Mouse (Mus musculus): ENCODE measurements around the gene Rbfox2.
"Not testable (repeated sequence)": the region's sequence is repeated elsewhere in the genome, so short reads cannot be mapped to it uniquely, and the experiment has no call there.

Gene Rbfox2

DNA sequence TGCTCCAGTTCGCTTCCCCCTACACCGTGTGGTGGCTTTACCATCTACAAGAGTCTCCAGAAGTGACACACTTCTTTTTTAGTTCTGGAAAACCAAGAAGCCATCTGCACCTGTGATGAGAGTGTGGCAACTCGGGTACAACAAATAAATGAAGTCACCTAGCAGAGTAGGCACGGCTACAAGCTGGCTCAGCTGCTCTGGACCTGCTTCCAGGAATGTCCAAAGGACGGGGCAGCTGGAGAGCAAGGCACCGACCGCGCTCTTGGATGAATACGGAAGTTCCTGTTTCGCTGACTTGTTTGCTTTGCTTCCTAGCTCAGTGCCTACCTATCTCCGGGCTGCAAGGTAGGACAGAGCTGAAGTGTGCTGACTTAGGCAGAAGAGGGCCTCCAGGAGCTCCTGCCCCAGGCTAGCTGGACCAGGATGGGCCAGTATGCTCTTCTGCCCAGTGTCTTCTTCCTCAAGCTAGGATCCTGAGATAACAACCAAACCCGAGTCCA, 22.9 kb upstream of the Rbfox2 start:
- no peak for DNase-seq

DNA sequence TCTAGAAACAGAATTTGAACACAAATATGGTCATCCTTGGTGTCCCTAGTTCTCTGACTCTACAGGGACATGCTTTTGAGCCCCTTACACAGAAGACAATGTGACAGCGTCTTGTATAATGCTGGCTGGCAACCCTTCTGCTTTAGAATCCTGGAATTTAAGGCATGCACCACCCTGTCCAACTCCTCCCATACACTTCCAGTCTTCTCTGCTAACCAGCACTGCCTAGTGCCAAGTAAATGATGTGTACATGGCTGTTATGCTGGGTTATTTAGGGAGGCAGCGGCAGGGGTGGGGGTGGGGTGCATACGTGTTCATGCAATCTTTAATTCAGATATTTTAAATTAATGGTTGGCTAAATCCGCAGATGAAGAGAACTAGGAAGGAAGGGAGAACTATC, 19.6 kb upstream of the Rbfox2 start:
- no peak for DNase-seq

DNA sequence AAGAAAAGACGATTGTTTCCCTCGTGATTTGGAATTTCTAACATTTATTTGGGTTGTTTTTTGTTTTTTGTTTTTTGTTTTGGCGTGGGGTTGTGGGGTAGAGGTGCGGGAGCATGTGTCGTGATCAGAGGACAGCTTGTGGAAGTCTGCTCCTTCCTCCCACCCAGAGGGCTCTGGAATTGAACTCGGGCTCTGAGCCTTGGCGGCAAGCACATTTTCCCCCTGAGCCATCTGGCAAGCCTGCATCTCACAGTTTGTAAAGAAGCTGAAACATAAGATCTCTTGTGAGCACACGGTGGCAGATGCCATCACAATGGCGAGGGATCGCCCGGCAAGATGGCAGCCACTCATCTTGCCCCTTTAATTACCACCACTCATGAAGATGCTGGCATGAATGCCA, 17.6 kb upstream of the Rbfox2 start:
- no peak for DNase-seq

DNA sequence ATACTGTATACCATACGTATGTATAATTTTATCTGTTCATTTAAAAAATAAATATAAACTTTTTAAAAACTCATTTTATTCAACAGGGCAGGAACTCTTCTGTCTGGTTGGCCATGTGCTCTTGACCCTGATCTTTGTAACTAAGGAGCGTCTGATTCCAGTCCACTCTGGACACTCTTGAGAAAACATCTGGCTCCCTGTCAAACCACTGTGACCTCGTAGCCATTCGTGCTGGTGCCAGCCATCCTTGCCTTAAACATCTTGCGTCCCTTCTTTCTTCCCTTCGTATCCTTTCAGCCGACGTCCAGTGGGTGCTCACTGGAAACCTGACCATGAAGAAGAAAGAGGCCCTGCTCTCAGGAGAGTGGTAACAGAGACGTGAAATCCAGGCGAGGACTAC, 16.4 kb upstream of the Rbfox2 start:
- no peak for DNase-seq

DNA sequence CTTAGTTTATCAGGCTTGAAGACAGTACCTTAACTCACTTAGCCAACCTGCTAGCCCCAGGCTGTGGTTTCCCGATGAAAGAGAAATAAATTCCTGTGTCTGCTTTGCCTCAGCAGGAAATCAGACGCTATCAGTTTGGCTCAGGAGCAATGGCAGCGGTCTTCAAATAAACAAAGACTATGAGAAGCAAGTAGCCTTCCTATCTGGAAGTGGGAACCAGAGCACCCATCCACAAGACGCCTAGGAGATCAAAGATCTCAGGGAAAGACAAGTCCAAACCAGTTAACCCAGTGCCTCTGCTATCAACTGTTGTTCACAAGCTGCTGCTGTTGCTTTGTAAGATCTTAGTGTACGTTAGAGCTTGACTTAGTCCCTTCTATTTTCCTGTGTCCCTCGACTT, 6.9 kb upstream of the Rbfox2 start:
- no peak for DNase-seq

DNA sequence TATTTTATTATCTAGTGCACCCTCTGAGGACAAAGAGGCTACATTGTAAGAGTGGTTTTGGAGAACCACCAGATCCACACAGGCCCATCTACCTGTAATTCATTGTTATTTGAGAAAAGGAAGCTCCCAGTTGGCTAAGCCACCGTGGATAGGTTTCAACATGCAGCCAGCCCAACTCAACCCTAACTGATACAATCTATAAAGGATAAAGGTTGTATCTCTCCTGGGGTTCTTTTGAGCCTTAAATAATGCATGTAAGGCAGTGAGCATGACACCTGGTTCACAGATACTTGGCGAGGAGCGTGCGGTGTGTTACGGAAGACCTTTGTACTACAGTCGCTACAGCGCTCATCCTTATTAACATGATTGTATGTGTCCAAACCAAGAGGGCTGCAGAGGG, 6.0 kb upstream of the Rbfox2 start:
- DNase-seq = no peak

DNA sequence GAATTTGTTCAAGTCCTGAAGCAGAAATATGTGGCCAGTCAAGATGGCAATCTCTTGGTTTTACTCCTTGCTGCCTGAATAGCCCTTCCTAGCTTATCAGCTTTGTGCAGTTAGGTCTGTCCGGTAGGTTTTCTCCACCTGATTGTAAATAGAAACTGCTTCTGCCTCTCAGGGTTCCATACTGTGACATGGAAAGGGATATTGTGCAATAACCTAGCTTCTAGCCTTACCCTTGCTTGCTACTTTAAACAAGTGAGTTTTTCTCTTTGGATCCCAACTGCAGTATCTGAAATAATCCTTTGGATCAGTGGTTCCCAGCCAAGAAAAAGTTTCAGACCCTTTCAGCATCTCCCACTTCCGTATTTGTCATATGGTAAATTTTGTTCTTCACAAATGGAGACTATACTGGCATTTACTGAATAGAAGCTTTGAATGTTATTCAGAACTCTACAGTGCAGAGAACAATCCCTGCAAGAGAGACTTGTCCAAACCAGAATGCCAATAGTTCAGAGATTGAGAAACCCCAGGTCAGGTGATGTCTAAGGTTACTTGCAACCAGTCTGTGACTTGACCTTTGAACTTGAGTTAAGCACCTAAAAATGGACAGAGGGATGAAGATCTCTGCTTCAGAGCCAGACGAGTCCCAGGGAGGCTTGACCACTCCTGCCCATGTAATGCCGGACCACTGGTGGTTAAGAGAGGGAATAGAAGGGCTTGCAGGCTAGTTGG, 1.1 kb upstream of the Rbfox2 start:
- no peak for DNase-seq

DNA sequence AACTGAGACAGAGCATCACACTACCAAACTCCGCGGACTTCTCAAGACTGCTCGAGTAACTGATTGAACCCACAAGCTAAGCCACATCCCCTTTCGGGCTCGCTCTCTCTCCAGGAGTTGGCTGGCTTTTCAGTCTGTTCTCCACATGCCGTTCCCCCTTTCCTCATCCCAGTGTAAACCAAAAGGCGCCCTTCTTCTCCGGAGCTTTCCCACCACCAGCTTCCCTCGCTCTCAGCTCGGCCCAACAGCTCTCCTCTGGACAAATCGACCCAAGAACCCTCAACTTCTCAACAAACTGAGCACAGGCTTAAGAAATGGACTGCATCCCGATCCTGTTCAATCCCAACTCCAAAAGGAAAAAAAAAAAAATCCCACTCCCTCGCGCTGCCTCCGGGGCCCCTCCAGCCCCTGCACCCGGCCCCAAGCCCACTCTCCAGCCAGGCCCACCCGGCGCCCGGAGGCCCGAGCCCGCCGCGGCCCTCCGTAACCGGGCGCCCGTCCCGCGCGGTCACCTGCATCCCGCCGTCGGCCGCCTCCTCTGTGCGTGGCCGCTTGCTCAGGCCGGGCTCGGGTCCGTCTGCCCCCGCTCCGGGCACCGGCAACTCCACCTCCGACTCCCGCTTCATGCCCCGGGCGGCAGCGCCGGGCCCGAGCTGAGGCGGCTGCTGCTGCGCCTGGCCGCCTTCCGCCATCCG, 805 bp downstream of the Rbfox2 start:
- peak; percentile 54 for DNase-seq

DNA sequence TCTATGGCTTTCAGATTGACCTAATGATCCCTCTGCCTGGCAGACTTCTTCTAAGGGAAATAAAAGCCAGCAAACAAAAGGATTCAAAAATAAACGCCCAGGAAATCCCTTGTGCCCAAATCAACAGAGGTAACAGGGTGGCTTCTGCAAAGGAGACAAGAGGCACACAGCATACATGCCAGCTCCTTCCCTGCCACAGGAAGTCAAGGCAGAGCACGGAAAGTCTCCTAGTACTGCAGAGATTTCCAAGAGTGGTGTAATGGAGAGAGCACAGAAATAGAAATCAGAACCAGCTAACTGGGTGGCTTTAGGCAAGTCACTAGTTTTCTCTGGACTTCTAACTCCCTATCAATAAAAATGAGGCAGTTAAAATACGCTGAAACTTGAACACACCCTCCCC, 1.8 kb downstream of the Rbfox2 start:
- DNase-seq = no peak

DNA sequence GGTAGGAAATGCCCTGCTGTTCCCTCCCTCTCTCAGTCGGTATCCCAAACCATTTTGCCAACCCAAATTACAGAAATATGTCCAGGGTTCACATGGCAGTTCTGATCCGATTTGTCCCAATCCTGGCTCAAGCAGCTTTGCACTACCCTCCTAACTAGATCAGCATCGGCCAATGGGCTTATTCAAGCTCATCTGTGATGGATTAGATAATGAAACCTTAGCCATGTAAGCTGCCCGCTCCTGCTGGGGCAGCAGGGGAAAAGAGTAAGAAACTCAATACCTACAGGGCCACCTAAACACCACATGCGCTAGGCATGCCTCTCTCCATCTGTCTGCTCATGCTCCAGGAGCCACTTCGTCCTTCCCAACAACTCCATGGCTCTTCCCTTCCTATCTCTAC, 5.7 kb downstream of the Rbfox2 start:
- DNase-seq = no peak

DNA sequence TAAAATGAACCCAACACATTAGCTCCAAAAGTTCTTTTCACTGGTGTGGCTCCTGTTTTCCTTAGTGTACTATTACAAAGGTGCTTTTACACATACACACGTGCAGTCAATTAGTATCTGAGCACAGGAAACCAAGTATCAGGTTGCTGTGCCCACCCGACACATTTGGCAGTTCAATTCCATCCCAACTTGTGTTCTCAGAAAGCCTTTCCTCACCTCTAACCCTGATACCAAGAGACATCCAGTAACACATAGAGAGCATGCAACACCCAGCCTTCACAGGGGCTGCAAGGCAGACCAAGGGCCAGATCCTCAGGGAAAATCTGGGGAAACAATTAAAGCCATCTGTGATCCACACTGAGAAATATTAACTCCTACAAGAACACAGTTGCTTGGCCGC, 8.2 kb downstream of the Rbfox2 start:
- no peak for DNase-seq

DNA sequence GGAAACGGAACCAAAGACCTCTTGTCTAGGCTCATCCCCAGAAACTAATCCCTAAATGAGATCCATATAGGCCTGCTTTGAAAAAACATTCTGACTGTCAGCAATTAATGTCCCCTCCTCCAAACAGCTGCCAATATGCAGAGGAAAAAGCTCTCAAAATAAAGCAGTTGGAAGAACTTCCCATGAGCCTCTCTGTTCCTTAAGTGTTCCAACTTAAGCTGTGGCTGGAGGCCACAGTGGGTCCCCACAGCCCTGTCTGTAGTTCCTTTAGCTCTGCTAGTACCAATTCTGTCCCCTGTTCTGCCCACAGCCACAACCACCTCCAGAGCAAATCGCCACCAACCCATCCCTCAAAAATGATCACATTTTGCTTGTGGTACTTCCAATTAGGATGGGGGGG, 10.2 kb downstream of the Rbfox2 start:
- no peak for DNase-seq

DNA sequence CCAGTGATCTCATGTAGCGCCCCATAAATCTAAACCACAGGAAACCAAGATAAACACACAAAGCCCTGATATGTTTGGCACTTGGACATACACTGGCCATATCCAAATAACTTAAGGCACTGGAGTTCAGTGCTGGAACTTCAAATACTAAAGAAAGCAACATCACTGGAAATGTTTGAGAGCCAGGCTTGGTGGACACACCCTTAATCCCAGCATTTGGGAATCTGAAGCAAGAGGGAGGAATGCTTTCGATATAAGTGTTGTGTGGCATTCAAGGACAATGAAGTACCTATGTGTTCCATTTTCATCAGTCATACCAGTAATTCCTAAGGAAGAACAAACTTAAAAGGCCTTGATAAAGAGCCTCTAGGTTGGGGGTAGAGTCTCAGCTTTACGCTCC, 13.3 kb downstream of the Rbfox2 start:
- no peak for DNase-seq

DNA sequence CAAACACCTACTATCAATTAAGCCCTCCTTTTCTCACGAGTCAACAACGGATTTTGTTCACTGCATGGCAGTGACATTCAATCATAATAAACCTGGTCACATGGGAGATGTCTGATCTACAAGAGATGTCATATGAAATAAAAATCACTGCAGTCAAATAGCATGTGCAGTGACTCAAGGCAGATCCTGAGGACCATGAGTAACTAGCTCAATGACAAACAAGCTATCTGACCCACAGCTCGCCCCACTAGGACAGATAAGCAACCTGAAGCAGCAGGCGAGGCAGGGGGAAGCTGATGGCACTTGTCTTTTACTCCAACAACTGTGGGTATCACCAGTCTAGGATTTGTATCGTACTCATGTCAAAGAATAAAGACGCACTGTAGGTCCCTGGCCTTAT, 14.4 kb downstream of the Rbfox2 start:
- no peak for DNase-seq

DNA sequence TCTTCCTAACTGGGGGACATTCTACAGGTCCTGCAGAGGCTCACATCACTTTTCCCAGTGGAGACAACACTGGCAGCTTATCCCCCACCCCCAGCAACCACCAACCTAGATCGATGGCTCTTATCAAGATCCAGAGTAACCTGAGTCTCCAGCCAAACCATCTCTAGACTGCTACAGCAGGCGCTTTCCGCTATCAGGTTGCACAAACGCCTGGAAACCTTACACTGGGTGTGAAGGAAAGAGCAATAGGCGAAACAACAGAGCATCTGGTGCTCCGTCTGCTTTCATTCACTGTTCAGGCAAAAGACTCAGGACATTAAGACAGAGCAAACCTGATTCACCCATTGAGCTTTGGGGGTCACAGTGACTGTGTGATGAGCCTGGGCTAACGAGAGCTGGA, 15.3 kb downstream of the Rbfox2 start:
- DNase-seq = no peak

DNA sequence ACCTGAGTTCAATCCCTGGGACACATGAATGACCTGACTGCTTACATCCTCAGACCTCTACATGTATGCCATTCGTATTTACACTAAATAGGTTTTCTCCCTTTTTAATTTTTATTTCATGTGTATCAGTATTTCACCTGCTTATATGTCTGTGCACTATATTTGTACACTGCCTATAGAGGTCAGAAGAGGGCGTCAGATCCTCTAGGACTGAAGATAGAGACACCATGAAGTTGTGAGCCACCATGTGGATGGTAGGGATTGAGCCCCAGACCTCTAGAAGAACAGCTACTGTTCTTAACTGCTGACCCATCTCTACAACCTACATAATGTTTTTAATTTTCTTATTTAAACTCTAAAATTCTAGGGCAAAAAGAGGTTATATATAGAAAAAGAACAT, 16.5 kb downstream of the Rbfox2 start:
- no peak for DNase-seq

DNA sequence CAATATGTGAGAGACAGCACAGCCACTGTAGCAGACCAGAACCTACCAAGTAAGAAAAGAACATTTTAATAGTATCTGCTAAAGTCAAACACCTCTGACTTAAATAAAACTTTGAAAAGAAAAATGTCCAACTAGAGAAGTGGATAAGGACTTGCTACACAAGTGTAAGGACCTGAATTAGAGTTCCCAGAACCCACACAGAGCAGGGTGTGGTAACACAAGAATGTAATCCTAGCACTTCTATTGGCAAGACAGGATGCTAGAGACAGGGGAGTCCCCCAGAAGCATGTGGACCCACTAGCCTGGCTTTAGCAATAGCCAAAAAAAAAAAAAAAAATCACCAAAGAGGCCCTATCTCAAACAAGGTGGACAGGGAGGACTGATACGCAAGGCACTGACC, 26.7 kb downstream of the Rbfox2 start:
- DNase-seq = no peak

DNA sequence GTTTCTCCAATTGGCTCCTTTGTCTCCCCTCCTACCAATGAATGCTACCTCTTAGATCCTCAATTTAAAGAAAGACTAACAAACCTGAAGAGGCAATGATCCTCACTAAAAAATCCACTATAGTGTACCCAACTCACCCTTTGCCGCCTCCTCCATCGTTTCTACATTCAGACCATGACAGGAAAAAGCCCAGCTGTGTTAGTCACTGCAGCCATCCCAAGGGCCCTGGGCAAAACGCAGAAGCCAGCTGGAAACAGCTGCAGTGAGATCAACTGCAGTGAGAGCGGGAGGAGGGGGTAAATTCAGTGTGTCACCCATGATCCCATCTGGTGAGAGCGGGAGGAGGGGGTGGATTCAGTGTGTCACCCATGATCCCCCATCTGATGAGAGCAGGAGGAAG, 28.0 kb downstream of the Rbfox2 start:
- DNase-seq = peak; percentile 81

DNA sequence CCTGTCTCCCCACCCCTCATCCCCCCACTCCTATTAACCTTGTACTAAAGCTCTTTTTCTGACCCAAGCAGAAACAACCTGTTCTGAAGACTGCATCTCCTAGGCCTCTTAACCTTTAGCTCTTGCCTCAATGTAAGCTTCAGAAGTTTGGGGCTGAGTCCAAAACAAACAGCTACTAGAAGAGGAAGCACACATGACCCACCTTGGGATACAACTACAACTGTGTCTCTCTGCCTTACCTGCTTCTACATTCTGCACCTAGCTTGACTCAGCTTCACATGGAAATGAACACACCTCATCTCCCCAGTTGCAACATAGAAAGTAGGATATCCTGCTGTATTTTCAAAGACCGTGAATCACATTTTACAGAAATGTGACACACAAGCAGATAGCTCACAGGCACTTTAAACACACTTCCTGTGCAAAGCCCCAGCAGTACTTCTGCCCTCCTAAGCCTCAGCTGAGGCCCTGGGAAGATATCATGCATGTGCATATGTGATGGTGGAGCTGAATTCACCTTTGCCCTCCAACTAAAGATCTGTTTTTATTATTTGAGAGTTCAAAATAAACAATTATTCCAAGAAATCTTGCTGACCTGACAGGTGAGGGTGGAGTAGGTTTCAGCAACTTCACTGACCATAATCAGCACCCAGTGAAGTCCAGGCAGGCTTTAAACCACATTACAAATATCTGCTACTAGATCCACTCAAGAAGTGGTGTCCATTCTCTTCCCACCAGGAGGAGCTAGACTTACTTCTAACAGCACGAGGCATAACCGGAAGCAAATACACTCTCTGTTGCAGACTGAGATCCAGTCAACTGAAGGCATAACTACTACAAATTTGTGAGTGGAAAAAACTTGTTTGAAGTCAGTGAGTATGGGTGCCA, 29.7 kb downstream of the Rbfox2 start:
- peak; percentile 23 for DNase-seq

DNA sequence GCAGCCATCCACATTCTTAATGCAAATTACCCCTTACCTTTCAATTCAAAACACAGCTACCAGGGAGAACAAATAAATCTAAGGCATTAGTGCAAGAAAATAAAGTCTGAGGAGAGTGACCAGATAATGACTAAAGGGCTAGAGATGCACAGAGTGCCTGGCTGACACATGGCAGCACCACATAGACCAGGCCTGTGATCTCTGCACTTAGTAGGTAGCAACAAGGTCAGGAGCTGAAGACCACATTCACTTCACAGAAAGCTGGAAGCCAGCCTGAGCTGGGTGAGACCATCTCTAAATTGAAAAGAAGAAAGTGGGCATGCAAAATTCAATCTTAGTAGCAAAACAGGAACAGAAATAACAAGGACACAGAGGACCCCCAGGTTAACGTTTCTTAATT, 30.5 kb downstream of the Rbfox2 start:
- DNase-seq = no peak

DNA sequence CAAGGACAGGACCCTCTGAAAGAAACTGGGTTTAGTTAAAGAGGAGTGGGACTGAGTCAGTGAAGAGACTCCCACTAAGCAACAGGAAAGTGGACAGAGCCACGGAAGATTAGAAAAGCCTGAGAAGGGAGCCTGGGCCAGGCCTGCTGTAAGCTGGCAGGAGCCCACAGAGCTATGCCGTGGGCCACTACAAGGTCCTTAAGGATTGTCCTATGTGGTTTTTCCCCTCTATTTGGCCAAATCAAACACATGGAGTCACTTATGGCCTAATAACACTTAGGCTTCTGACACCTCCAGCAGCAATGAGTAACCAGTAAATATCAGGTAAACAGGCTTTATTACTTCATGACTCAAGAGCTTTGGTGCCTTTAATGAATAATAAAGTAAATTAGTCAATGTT, 31.2 kb downstream of the Rbfox2 start:
- no peak for DNase-seq

DNA sequence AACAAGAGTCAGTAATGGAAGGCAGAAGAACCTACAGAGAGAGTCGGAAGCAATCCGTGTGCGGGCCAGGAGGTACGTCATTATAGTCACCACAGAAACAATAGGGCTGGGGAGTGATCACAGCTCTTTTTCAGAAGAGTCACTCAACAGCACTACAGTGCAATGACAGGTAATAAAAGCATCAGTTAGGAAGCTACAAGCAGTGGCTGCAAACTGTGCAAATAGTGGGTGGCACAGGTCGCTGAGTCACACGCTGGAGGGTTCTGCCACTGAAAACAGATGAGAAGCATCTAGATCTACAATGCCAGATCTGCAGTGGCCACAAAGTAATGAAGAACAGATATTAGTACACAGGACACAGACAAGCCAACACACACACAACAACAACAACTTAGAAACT, 32.9 kb downstream of the Rbfox2 start:
- DNase-seq = no peak

DNA sequence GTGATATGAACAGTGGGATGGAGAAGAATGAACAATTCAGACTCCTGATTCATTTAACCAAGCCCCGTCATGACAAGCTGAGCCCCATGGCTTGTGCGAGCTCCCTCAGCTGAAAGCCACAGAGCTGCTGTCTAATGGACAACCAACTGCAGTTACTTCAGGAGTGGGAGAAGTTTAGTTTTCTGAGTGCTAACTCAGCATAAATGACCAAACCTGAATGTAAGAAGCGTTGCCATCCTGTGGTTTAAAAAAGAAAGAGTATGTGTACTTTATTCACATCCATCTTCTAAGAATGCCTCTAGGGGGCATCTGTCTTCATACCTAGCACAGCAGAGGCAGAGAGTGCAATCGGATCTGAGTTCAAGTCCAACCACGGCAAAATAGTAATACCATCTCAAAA, 35.5 kb downstream of the Rbfox2 start:
- no peak for DNase-seq

DNA sequence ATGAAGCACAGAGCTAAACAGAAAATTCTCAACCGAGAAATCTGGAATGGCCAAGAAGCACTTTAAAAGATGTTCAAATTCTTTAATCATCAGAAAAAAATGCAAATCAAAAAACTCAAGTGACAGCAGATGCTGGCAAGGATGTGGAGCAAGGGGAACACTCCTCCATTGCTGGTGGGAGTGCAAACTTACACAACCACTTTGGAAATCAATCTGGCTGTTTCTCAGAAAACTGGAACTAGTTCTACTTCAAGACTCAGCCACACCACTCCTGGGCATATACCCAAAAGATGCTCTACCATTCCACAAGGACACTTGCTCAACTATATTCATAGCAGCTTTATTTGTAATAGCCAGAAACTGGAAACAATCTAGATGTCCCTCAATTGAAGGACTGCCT, 37.3 kb downstream of the Rbfox2 start:
- DNase-seq = not testable (repeated sequence)
